Mouse (Mus musculus) adrenal gland (tissue): ENCODE results near the gene D1Pas1.

Experiments used
- intact Hi-C: fragments of 180-260 bp; cut with DNase I; formaldehyde crosslinking; loops from one replicate; pipeline ENCODE4 v1.15.1; 2025
- long read RNA-seq, 2 experiments: library from polyadenylated mRNA; unstranded; transcript quantifications; one replicate each; pipeline ENCODE4 v2.0.0; 2020; ENCODE audit warnings: borderline replicate concordance in 1 of 2; ENCODE audit not compliant: insufficient replicate concordance in 1 of 2

Gene D1Pas1
- long read RNA-seq, experiment 1, result 0 reads
- long read RNA-seq, experiment 2, result 0 reads

GRCm38 (mm10) chr1:186967201-186967812, at the start of gene D1Pas1:
D1Pas1 (plus strand) TSS chr1:186967416.
- intact Hi-C loops, result no loop called here

DNA sequence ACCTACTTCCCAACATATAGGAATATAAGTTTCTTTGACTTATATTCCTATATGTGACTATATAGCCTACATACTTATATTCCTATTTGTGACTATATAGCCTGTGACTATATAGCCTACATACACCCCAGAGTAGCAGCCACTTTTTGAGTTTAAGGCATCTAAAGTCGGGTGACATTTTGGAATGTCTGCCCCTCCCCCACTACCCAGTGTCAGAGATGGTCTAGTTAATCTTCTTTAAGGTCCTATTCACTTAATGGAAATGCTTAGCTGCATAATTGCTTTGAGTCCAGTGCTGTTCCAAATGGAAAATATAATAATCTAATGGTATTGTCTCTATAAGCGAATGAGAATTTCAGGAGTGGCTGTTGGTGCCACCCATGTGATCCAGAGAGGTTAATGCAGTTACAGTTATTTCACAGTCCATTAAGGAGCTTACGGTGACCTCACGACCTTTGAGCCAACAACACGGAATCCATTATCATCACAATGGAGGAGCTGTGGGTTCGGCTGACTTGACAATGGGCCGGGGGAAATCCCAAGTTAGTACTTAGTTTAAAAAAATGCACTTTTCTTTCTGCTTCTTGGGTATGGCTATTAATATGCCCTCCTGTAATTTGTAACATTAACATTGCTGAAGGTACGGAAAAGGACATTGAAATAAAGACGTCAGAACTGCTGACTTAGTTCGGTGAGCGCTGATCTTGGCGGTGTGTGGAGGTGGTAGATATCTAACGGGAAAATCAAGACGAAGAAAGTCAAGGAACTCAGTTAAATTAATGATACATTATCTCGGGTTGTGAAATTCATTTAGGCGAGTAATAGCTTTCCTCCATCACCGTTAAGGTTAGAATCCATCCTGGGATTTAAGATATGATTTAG, 44.5 kb upstream of the D1Pas1 start:
- intact Hi-C loops, result no loop called here

- intact Hi-C loops, result no loop called here
Observed at GRCm38 (mm10) chr1:186924027-186924426, 43.2 kb upstream of the D1Pas1 start.

GRCm38 (mm10) chr1:186925411-186925810, 41.8 kb upstream of the D1Pas1 start:
- intact Hi-C loops, result no loop called here

- intact Hi-C loops, result no loop called here
Observed at GRCm38 (mm10) chr1:186926316-186926949, 40.8 kb upstream of the D1Pas1 start.

DNA sequence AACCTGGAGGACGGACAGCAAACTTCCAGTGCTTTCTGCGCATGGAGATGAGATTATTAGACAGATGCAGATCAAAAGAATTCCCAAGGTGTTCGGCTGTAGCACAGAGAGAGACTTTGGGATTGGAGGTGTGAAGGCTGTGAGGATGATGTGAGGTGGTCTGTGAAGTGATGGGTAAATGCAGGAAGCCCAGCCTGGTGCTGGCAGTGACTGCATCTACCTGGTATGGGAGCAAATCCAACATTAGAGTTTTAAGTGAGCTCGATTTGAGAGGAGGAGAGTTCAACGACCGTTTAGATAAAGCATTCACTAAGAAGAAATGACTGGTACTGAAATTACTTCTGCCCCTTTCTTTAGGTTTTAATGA, 40.3 kb upstream of the D1Pas1 start:
- intact Hi-C loops, result no loop called here

- intact Hi-C loops, result no loop called here
Observed at GRCm38 (mm10) chr1:186927494-186927893, 39.7 kb upstream of the D1Pas1 start.

GRCm38 (mm10) chr1:186930160-186930887, 36.9 kb upstream of the D1Pas1 start:
- intact Hi-C loops, result no loop called here

DNA sequence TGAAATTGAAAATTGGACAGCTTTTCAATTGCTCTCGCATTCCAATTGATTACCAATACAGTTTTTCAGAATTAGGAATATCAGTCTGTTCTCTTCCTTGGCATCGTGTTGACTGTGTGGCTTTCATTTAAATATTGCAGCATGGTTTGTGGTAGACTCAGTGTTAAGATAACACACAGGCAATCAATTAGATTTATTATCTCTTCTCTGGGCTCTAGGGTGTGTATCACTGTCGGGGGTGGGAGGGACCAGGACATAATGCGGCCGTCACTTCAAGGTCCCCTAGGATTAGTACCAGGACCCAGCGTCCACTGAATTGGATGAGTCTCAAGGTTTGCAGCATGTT, 36.4 kb upstream of the D1Pas1 start:
- intact Hi-C loops, result no loop called here

DNA sequence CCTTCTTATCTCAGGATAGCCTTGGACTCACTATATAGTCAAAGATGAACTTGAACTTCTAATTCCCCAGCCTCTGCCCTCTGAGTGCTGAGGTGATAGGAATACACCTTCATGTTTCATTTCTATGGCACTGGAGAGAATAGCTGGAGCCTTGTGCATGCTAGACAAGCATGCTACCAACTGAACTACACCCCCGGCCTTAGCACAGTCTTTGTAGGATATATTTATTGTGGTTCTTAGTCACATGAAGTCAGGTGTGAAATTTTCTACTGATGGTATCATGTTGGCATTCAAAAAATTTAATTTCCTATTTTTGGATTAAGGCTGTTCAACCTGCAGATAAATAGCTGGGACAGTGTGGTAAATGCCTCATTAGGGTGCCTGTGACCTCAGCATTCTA, 33.0 kb upstream of the D1Pas1 start:
- intact Hi-C loops, result no loop called here

- intact Hi-C loops, result no loop called here
Observed at GRCm38 (mm10) chr1:186952381-186952780, 14.8 kb upstream of the D1Pas1 start.

DNA sequence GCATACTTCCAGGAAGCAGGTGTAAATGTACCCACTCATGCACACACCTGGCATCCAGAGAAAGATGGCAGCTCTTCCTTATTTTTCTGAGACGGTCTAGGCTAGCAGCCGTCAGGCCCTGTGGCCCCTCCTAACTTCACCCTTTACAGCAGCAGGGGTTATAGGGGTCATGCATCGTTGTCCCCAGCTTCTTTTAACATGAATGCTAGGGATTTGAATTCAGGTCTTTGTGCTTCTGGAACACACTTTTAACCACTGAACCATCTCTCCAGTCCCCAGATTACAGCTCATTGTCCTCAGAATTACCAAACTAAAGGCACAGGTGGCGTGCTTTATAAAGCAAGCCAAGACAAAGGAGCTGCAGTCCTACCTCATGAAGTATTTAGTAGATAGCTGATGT, 12.6 kb upstream of the D1Pas1 start:
- intact Hi-C loops, result no loop called here

- intact Hi-C loops, result loop anchor here (2.0 kb wide), 1 partner anchor 131 kb away; no protein-coding TSS in a partner anchor
Observed at GRCm38 (mm10) chr1:186959380-186959779, 7.8 kb upstream of the D1Pas1 start.

DNA sequence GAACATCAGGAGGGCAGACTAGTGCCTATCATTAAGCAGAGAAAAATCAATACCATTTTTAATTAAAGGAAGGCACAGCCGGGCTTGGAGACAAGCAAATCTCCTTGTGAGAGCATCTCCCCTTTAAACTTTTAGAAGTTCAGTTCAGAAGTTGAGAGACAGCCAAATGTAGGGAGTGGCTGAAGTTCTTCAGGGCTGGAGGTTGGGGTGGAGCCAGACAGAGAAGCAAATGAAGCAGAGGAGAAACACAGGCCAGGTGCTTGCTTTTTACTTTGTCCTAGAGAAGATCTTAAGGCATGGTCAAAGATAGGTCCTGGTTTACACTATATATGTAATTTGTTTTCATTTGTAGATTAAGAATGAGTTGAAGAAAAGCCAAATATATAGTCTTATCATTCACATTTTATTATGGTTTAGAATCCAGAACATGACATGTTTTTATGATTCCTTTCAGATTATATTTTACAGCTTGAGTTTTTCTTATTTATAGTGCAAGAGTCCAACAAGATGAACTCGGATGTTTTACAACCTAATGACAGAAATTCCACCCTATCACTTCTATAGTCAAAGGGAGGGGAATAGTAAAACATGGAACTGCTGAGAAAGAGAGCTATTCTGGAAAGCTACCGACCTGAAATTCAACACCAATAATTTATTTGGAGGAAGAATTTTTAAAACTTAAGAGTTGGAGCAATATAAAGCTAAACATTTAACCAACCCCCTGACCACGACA, 2.9 kb upstream of the D1Pas1 start:
- intact Hi-C loops, result no loop called here

GRCm38 (mm10) chr1:186967926-186968325, 710 bp downstream of the D1Pas1 start:
- intact Hi-C loops, result no loop called here

DNA sequence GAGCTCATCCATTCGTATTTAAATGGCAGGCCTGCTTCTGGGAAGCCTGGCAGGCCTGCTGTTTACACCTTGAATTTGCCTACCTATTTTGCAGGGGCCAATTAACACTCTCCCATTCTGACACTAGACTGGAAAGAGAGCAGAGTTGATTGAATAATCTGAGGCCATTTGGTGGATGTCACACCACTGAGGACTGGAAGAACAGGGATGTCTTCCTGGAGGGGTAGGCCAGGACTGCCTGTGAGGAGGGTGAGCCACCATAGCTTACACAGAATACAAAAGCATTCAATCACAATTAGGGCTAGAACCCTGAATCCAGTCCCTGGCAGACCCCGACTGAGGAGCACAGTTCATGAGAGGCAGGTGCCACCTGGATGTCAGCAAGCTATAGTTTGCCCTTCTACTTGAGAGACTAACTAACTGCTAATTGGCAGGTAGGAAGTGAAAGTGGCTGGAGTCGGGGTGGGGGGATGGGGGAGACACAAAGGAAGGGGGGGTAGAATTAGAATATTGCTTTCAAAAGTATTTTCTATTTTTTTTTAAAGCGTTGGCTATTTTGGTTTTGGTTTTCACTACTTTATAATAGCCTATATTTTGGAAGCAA, 9.8 kb downstream of the D1Pas1 start:
- intact Hi-C loops, result no loop called here

GRCm38 (mm10) chr1:186977801-186978200, 10.6 kb downstream of the D1Pas1 start:
- intact Hi-C loops, result no loop called here

DNA sequence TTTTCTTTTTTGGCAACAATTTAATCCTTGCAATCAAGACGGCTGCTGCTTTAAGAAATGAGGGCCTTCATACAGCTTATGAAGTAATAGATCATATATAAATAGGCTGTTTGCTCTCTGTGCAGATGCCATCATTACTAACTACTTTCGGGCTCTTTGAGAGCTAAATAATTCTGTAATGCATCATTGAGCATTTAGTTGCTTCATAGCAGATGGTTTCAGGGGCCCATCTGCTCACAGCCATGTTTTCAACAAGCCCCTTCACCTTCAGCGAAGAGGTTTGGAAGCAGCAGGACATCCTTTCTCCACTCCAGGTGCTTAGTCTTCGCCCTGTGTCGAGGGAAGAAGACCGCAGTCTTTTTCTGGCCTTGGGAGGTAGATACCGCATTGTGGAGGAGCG, 12.2 kb downstream of the D1Pas1 start:
- intact Hi-C loops, result no loop called here

- intact Hi-C loops, result no loop called here
Observed at GRCm38 (mm10) chr1:186980503-186980902, 13.3 kb downstream of the D1Pas1 start.

DNA sequence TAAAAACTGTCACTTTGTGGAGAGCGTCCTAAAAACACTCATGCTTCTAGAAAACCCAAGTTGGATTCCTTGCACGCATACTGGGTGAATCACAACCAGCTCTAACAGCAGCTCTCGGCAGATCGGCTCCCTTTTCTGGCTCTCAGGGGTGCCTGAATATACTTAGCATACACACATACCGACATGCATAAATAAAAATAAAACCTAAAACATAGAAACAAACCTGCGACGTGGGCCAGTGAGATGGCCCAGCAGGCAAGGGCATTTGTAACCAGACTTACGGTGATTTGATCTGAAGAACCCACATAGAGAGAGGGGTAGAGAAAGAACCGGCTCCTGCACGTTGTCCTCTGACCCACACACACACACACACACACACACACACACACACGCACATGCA, 17.9 kb downstream of the D1Pas1 start:
- intact Hi-C loops, result no loop called here

DNA sequence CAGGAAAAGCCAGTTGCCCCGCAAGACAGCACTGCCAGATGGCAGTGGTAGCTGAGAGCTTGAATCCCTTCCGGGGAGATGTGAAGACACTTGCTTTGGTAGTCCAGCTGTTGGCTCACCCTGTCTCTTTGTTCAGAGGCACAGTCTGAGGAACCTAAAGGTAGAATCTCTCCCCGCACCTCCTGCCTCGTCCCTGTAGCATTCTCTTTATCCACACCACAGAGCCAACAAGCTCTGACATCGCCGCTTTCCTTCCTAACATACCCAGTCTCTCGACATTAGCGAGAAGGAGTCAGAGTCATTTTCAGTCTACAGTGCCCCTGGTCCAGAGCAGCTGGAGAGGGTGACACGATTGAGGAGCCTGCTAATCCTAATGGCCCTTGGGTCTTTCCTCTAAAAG, 18.9 kb downstream of the D1Pas1 start:
- intact Hi-C loops, result no loop called here
